In genomic region chr7:50429725-50430124, GRCm38 (mm10) we compare ENCODE assay signal across 24 mouse cellular contexts.
"Had no signal": no experiment of that assay in that cellular context is flagged by ENCODE, and none has a peak within 500 bp of the region (broad histone marks: within the 10 kb centered on the region; RNA-seq: fewer than 3 reads in every experiment).

No protein-coding gene starts in this region.

- H3K9ac ChIP-seq: heart, embryonic 13.5 days; heart, embryonic 15.5 days; hindbrain, embryonic 12.5 days; hindbrain, embryonic 14.5 days; limb, embryonic 13.5 days; limb, embryonic 15.5 days had no signal

- DNase-seq: gastrocnemius, adult 2 months; gastrocnemius, postnatal 10 days; gastrocnemius, postnatal 25 days; heart, adult 18-20 months; heart, postnatal 4 days; kidney, adult 18-20 months; kidney, adult 8-10 months; kidney, postnatal 10 days; kidney, postnatal 25 days; kidney, postnatal 4 days; left cerebral cortex, postnatal 4 days had no signal

- H3K27ac ChIP-seq: gastrocnemius, adult 2 months; heart, embryonic 13.5 days; heart, embryonic 15.5 days; hindbrain, embryonic 10.5 days; hindbrain, embryonic 12.5 days; hindbrain, embryonic 14.5 days; layer of hippocampus, adult 2 months; limb, embryonic 13.5 days; limb, embryonic 15.5 days had no signal

- H3K4me1 ChIP-seq: heart, embryonic 13.5 days; heart, embryonic 15.5 days; hindbrain, embryonic 10.5 days; hindbrain, embryonic 12.5 days; limb, embryonic 13.5 days; limb, embryonic 15.5 days had no signal

- ATAC-seq: forebrain, embryonic 16.5 days; hindbrain, embryonic 16.5 days; inflammation-experienced regulatory T-cells, adult 6 months had no signal

- H3K9me3 ChIP-seq: heart, embryonic 13.5 days; heart, embryonic 15.5 days; hindbrain, embryonic 10.5 days; hindbrain, embryonic 12.5 days; limb, embryonic 13.5 days; limb, embryonic 15.5 days had no signal

- H3K4me3 ChIP-seq: gastrocnemius, adult 2 months; heart, embryonic 13.5 days; heart, embryonic 15.5 days; hindbrain, embryonic 10.5 days; hindbrain, embryonic 12.5 days; layer of hippocampus, adult 2 months; limb, embryonic 13.5 days; limb, embryonic 15.5 days had no signal

- H3K27me3 ChIP-seq: heart, embryonic 13.5 days; heart, embryonic 15.5 days; hindbrain, embryonic 12.5 days; limb, embryonic 13.5 days; limb, embryonic 15.5 days had no signal

- H3K36me3 ChIP-seq: heart, embryonic 13.5 days; heart, embryonic 15.5 days; hindbrain, embryonic 10.5 days; hindbrain, embryonic 12.5 days; limb, embryonic 13.5 days; limb, embryonic 15.5 days had no signal

- H3K4me2 ChIP-seq: heart, embryonic 11.5 days; heart, embryonic 13.5 days; heart, embryonic 15.5 days; hindbrain, embryonic 12.5 days; hindbrain, embryonic 14.5 days; limb, embryonic 13.5 days; limb, embryonic 15.5 days; liver, embryonic 11.5 days had no signal
